Mouse (Mus musculus): ENCODE results near the gene Pfkfb4. TPM values are rescaled to one million over a fixed set of nuclear protein-coding genes. Genes with fewer than 3 reads are reported as not detected.

The Pfkfb4 gene
- total RNA-seq, 2 experiments from 2014 or later = 10.9 to 11.8 TPM

DNA sequence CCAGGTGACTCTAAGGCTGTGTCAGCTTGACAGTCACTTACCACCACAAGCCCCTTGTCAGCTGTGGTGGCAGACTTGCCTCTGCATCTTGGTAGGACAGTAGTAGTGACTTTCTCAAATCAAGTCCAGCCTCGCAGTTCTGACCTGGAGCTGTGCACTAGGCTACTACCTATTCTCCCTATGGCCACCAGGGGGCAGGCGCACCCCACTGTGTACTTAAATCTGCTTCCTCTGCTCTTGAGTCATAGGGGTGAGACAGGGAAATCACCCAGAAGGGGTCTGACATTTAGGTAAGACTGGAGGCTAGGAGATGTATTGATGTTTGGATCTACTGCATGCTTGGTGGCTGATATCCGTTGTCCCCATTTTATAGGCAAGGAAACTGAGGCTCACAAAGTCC is 9.1 kb downstream of the Pfkfb4 start:
- H3K27ac ChIP-seq = no peak overlapping the region
- TF ChIP-seq CTCF (conservative IDR thresholded peaks at IDR 0.05) = peak; percentile 99
- DNase-seq (ENCODE audit: low spot score in 2 of 2) = peak in 1 of 2 experiments; percentile 68
- no peak overlapping the region for H3K4me3 ChIP-seq

DNA sequence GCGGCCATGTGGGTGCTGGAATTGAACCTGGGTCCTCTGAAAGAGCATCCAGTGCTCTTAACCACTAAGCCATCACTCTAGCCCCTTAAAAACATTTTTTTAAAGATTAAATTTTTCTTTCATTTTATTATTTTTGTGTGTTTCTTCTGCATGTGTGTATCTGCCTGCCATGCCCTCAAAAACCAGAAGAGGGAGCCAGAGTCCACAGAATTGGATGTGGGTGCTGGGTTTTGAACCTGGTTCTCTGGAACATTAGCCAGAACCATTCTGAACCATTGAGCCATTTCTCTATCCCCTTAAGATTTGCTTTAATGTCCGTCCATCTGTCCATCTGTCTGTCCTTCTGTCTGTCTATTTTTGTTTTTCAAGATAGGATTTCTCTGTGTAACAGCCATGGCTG is 11.6 kb downstream of the Pfkfb4 start:
- peak; percentile 88 for TF ChIP-seq CTCF (conservative IDR thresholded peaks at IDR 0.05)
- Histone ChIP-seq H3K27ac (no peak overlapping the region), H3K4me3 (no peak overlapping the region)
- DNase-seq (ENCODE audit: low spot score in 2 of 2) = peak in 1 of 2 experiments; percentile 60

DNA sequence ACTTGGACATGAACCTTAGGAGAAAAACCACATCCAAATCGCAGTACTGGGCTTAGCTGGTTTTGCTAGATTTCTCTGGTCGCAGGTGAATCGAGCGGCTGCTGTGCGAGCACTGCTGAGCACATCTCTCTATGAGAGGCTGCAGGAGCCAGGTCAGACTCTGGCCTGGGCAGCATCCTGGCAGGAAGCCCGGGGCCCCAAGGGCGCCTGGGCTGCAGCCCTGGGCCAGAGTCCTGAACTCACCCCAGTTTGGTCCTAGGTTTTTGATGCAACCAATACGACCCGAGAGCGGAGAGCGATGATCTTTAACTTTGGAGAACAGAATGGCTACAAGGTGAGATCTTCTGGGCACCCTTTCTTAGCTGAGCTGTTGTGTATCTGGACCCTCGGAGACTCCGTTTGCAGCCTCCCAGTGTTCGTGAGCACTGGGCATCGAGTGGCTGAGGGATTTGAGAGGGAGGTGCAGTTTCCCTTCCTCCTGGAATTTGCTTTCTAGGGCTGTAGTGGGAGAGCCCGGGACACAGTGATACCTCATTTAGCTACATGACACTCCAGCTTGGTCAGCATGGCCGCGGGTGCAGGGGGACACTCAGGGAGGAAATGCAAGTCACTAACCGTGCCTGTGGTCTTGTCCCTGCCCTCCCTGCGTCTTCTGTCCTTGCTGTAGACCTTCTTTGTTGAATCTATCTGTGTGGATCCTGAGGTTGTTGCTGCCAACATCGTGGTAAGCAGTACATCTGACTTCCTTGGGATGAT is 15.6 kb downstream of the Pfkfb4 start:
- no peak for TF ChIP-seq CTCF (conservative IDR thresholded peaks at IDR 0.05)
- no peak overlapping the region for H3K27ac ChIP-seq
- DNase-seq (ENCODE audit: low spot score in 2 of 2) = no peak

DNA sequence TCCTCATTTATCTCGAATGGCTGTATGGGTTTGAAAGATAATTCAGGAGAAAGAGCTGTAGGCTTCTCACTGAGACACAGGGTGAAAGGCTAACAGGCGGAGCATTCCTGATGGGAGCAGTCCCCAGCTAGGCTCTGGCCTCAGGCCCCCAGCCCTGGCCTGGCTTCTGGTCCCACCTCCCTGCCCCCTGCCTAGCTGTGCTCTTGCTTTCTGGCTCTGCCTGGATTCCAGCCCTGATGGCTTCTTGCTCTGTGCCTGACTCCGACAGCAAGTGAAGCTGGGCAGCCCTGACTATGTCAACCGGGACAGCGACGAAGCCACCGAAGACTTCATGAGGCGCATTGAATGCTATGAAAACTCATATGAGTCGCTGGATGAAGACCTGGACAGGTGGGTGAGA is 16.5 kb downstream of the Pfkfb4 start:
- TF ChIP-seq CTCF (conservative IDR thresholded peaks at IDR 0.05) = no peak
- H3K27ac ChIP-seq = no peak overlapping the region
- DNase-seq (ENCODE audit: low spot score in 2 of 2) = no peak
- no peak overlapping the region for H3K4me3 ChIP-seq

More for the DNA sequence above, 15.6 kb downstream of the Pfkfb4 start:
- no peak overlapping the region for H3K4me3 ChIP-seq

DNA sequence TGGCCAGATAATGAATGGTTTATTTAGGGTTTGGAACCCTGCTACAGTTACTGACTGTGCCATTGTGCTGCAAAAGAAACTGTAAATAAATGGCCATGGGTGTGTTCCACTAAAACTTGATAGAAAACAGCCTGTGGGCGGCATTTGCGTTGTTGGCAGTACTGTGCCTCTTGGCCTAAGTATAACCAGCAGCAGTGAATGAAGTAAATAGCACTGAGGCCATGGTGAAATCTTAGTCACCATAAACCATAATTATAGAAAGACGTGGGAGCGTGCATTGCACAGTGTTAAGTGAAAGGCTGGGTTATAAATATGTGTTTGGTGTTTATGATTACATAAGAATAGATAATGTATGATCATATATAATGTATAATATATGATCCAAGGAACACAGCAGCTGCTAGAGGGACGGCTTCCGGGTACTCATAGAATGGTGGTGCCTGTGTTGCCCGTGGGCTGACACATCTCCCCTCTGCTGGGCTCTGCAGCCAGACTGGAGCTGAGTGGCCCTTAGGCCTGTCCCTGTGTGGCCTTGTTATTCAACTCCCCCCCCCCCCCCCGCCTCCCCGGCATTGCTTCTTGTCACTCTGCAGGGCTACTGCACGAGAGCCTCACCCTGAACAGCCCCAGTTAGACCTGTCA is 17.5 kb downstream of the Pfkfb4 start:
- no peak for TF ChIP-seq CTCF (conservative IDR thresholded peaks at IDR 0.05)
- H3K4me3 ChIP-seq = no peak overlapping the region
- H3K27ac ChIP-seq = peak overlapping the region; percentile 43; the same call in 1 of the 2 replicates
- no peak for DNase-seq (ENCODE audit: low spot score in 2 of 2)

DNA sequence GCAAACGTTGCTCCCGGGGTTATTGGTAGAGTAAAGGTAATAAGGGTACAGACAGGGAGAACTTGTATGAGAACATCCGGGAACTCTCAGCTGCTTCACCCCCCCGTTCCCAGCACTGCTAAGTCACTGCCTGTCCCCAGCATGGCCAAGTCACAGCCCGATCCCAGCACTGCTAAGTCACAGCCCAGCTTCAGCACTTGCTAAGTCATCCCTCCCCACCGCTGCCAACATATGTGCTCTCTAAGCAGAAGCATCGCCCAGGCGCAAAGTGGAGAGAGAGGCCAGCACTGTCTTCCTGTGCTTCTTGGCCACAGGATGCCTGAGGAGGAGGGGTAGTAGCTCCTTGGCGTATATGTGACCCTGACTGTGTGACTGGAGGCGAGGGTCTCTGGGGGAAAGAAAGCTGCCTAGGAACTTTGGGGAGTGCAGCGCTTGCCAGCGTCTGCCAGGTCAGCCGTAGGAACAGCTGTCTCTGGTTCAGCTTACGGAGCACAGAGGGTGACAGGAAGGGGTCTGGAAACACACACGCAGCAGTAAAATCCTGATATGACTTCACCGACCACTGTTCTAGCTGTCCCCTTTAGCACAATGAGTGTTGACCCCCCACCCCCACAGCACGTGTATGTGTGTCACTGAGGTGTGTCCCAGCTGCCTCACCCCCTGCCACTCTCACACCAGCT is 18.2 kb downstream of the Pfkfb4 start:
- no peak for DNase-seq (ENCODE audit: low spot score in 2 of 2)
- Histone ChIP-seq H3K4me3 (no peak overlapping the region), H3K27ac (peak overlapping the region; percentile 43; the same call in 1 of the 2 replicates)
- TF ChIP-seq CTCF (conservative IDR thresholded peaks at IDR 0.05) = no peak

DNA sequence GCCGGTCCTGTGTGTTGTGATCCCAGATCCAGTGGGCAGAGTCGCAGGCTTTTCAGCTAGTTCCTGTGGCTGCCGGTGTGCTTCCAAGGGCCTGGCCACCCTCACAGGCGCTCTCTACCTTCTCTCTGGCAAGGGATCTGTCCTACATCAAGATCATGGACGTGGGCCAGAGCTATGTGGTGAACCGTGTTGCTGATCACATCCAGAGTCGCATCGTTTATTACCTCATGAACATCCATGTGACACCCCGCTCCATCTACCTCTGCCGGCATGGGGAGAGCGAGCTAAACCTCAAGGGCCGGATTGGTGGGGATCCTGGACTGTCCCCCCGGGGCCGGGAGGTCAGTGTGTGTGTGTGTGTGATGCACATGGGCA is 18.7 kb downstream of the Pfkfb4 start:
- no peak for TF ChIP-seq CTCF (conservative IDR thresholded peaks at IDR 0.05)
- Histone ChIP-seq H3K4me3 (no peak overlapping the region), H3K27ac (no peak overlapping the region)
- DNase-seq (ENCODE audit: low spot score in 2 of 2) = no peak

DNA sequence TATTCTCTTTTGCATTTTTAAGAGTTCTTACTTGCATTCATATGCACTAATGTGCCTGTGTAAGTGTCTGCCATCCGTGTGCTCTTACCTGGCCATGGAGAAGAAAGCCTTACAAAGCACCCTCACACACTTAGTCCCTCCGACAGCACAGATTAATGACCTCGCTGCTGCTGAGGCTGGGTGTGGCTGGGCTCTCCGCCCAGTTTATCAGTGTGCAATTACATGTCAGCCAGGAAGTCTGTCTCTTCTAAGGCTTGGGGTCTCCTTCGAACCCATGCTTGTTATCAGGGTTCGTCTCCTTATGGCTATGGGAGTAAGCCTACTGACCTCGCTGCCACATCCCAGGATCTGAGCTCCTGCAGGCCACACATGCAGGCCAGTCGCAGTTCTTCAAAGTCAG is 23.8 kb downstream of the Pfkfb4 start:
- no peak for TF ChIP-seq CTCF (conservative IDR thresholded peaks at IDR 0.05)
- DNase-seq (ENCODE audit: low spot score in 2 of 2) = no peak
- Histone ChIP-seq H3K4me3 (no peak overlapping the region), H3K27ac (no peak overlapping the region)

DNA sequence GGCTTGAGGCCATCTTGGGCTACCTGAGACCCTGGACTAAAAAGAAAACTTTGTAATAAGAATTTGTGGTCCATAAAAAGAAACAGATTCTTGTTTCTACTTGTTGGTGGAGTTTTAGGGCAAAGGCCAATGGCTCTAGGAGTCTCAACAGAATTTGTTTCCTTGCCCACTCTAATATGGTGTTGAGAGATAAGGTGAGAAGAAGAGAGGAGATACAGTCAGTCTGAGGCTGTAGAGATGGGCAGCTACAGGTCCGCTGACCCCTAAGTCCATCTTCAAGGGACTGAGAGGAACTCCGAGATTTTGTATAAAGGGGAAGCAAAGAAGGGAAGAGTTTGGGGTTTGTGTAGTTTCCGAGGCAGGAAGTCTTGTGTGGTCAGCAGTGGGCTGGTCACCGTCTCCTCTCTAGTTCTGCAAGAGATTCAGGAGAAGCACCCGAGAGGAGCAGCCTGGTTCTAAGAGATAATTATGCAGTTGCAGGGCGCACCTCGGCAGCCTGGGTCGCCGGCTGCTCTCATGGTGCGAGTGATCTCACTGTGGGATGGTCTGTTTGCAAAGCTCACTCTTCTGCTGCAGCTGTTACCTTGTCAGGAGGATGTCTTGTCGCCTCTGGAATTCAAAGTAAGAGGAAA is 25.5 kb downstream of the Pfkfb4 start:
- H3K4me3 ChIP-seq = no peak overlapping the region
- DNase-seq (ENCODE audit: low spot score in 2 of 2) = no peak
- TF ChIP-seq CTCF (conservative IDR thresholded peaks at IDR 0.05) = no peak
- H3K27ac ChIP-seq = no peak overlapping the region

DNA sequence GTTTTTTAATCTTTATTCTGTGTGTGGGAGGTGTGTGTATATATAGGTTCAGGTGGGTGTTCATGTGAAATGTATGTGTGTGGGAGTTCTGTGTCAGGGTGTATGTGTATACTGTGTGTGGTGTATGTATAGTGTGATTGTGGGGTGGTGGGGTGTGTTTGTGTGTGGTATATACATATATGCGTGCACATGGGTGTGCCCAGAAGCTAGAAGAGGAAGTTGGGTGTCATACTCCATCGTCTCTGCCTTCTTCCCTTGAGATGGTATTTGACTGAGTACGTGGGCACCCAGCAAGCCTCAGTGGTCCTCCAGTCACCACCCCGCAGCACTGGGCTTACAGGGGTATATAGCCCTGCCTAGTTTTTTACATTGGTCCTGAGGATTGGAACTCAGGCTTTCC is 29.9 kb downstream of the Pfkfb4 start:
- 0 out of 2 replicates have a peak overlapping the region, but pooled peaks have one; percentile 78 for H3K27ac ChIP-seq
- no peak for TF ChIP-seq CTCF (conservative IDR thresholded peaks at IDR 0.05)
- DNase-seq (ENCODE audit: low spot score in 2 of 2) = no peak

DNA sequence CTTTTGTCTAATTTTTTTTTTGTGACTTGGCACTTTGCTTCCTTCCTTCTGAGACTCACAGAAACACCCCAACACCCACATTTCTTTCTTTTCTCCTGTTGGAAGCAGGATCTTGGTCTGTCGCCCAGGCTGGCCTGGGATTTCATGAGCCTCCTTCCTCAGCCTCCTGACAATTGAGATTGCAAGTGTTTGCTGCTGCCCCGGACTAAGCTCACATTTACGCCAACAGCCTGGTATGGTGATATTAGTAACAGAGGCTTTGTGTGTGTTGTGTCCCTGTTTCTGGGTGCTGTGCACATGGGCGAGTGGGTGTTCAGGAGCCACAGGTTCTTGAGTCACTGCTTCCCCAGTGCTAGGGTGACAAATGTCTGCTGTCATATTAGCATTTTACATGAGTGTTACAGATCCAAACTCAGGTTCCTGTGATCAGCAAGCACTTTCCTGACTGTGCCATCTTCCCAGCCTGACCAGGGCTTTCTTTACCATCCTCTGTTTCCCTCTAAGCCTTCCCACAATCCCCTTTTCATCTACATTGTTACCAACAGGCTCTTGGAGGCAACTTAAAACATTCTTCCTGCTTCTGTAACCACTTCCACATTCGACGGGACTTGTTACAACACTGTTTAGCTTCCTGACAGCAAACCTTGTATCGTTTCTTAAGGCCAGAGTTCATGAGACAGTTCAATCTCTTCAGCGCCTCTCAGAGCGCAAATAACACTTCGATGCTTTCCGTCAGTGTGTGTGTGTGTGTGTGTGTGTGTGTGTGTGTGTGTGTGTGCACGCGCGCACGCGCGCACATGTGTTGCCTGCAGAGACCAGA is 31.5 kb downstream of the Pfkfb4 start:
- DNase-seq (ENCODE audit: low spot score in 2 of 2) = peak in 1 of 2 experiments; percentile 60
- Histone ChIP-seq H3K4me3 (no peak overlapping the region), H3K27ac (peak overlapping the region; percentile 78)
- TF ChIP-seq CTCF (conservative IDR thresholded peaks at IDR 0.05) = no peak

More for the DNA sequence above, 29.9 kb downstream of the Pfkfb4 start:
- no peak overlapping the region for H3K4me3 ChIP-seq

DNA sequence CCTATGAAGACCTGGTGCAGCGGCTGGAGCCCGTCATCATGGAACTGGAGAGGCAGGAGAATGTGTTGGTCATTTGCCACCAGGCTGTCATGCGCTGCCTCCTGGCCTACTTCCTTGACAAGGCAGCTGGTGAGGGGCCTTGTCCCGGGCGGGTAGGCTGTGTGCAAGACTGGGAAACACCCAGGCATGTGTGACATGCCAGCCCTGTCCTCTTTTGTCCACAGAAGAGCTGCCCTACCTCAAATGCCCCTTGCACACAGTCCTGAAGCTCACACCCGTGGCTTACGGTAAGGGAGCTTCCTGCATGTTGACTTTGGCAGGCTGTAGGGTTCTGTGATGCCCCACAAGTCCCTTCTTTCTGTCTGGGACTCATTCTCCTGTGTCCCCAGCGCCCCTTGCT is 35.9 kb downstream of the Pfkfb4 start:
- no peak for TF ChIP-seq CTCF (conservative IDR thresholded peaks at IDR 0.05)
- Histone ChIP-seq H3K27ac (no peak overlapping the region), H3K4me3 (no peak overlapping the region)
- DNase-seq (ENCODE audit: low spot score in 2 of 2) = no peak
